Mouse (Mus musculus) c-Kit-positive CD71-negative TER-119-negative erythroid progenitor cells, embryonic 14.5 days (primary cell): Measurements from ENCODE around the gene P4ha3.

Source experiments
- DNase-seq: peaks from one replicate; pipeline ENCODE4 v3.0.0-alpha.2; 2013; ENCODE audit warnings: low read depth

P4ha3 gene

GRCm38 (mm10) chr7:100307872-100308653 is 22.7 kb downstream of the P4ha3 start:
- no peak for DNase-seq

GRCm38 (mm10) chr7:100309216-100309615 is 23.9 kb downstream of the P4ha3 start:
- no peak for DNase-seq

DNA sequence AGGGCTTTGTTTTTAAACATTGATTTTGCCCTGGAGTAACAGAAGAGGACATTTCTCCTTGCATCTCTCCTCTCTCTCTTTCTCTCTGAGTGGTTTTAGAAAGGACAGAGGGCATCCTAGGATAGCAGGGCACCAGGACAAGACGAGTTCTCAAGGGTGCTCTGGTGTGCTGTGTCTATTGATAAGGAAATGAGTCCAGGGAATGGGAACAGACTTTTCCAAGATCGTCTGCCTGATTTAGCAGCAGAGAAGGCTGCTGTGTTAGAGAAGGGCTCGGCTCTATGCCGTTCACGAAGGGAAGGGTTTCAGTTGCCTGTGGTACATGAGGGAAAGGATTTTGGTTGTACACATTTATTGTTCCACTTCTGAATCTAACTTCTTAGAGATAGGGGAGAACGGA is 24.4 kb downstream of the P4ha3 start:
- no peak for DNase-seq

- DNase-seq, result no peak
Observed at GRCm38 (mm10) chr7:100310290-100310689, 25.0 kb downstream of the P4ha3 start.

GRCm38 (mm10) chr7:100312716-100313115 is 27.4 kb downstream of the P4ha3 start:
- DNase-seq, result no peak

GRCm38 (mm10) chr7:100316924-100317323 is 31.6 kb downstream of the P4ha3 start:
- peak; percentile 13 for DNase-seq

- DNase-seq, result no peak
Observed at GRCm38 (mm10) chr7:100317534-100317933, 32.2 kb downstream of the P4ha3 start.

GRCm38 (mm10) chr7:100323721-100324120 is 38.4 kb downstream of the P4ha3 start:
- no peak for DNase-seq

DNA sequence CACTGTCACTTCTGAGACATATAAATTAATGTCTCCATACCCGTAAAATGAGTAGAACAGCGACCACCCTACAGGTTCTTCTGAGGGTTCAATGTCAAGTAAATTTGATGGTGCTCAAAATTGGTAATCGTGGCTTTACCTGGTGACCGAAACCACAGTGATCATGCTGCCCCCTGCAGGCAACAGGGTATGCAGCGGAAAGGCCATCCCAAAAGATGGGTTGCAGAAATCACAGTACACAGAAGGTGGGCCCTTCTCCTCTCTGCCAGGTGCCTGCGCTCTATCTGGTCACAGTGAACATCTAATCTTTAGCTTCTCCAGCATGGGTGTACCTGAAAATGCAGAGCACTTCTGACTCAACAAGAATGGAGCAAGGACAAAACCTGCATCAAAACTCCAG is 40.2 kb downstream of the P4ha3 start:
- DNase-seq, result peak; percentile 8

- DNase-seq, result no peak
Observed at GRCm38 (mm10) chr7:100327514-100327913, 42.2 kb downstream of the P4ha3 start.

DNA sequence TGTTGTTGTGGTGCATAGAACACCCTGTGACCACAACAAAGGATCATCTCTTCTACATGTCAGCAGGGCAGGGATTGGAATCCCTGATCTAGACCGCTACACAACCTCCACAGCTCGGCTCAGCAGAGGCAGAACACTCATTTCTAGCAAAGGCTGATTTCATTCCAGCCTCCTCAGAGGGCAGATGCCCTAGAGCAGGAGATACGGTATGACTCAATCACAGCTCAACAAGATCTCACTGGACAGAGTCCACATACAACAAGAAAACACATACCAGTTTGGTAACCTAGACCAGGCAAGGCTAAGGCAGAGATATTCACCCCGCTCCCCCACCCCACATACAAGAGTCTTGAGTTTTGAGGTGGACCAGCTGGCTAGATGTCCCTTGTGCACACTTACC is 43.3 kb downstream of the P4ha3 start:
- DNase-seq, result no peak

DNA sequence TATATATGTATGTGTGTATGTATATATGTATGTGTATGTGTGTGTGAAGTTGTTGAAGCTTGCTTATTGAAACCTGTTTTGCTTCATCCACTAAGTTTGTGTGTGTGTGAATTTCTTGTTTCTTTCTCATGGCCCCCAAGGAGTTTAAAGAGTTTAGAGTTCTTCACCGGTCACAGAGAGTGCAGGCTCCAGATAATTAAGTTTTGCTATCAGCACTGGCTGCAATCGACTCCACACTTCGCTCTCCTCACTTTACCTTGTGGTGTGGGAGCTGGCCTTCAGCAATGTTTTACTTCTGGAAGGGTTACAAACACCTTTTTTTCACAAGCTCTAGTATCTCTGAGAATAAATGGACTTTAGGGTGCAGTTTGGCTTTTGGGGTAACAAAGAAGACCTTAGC is 45.9 kb downstream of the P4ha3 start:
- DNase-seq, result no peak

DNA sequence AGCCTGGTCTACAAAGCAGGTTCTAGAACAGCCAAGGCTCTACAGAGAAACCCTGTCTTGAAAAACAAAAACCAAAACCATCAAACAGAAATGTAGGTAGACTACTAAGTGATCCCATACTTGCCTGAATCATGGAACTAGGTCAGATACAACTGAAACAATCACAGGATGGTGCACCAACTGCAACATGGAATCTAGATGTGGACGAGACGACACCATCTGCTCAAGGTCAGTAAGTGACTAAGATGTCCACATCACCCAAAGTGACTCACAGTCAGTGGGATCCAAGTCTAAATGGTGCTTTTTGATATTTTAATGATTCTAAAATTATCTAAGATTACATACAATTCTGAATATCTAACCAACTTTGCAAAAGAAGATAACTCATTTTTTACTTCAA is 50.6 kb downstream of the P4ha3 start:
- no peak for DNase-seq

- DNase-seq, result no peak
Observed at GRCm38 (mm10) chr7:100354984-100355383, 69.7 kb downstream of the P4ha3 start.

- DNase-seq, result no peak
Observed at GRCm38 (mm10) chr7:100356324-100356723, 71.0 kb downstream of the P4ha3 start.

DNA sequence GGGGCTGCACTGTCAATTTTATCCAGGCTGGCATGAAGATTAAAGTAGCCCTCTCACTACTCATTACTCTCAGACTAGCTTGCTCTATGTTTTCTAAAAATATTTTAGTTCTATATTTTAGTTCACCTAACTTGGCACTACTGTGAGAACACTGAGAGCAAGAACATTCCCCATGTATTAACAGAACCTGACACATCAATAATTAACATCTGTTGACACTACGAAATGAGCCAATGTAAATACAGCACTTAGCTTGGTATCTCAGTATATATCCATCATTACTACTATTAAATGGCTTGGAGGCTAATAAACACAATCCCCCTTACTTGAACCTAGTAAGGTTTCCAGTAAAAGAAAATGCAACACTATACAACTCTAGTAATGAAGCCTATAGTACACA is 71.4 kb downstream of the P4ha3 start:
- no peak for DNase-seq

GRCm38 (mm10) chr7:100357856-100358255 is 72.5 kb downstream of the P4ha3 start:
- no peak for DNase-seq

- DNase-seq, result no peak
Observed at GRCm38 (mm10) chr7:100363162-100363561, 77.8 kb downstream of the P4ha3 start.

DNA sequence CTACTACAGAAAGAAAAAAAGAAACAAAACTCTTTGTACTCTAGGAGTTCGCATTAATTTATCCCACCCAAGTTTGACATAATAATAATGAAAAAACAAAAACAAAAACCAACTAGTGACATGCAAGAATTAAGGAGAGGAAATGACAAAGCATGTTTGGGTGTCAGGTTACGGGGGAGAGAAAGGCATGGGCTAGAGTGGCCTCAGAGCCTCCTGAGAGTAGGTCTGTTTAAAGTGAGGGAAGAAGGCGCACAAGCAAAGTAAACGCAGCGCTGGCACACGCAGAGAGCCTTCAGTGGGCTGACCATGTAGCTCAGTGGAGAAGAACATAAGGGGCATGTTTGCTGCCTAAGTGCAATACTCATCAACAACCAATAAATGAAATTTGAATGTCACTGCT is 79.6 kb downstream of the P4ha3 start:
- no peak for DNase-seq
